Mouse (Mus musculus) layer of hippocampus, adult 2 months (tissue): ENCODE measurements at regions not wholly inside any gene's neighbourhood (a gene's known extent, or its start where the extent isn't known, plus 50 kb on each side); places are given as distances from the start of the nearest gene placed in this dataset.

Source experiments
- DNase-seq, 2 experiments: peaks; one replicate each; pipeline ENCODE4 v3.0.0; 2022; ENCODE audit warnings: low spot score in 2 of 2
- H3K27ac ChIP-seq: fragments of 200-600 bp; 2 replicates; pipeline ENCODE4 v1.8.1; 2022
- H3K4me3 ChIP-seq: fragments of 200-600 bp; 2 replicates; pipeline ENCODE4 v1.8.1; 2022; ENCODE audit warnings: mild to moderate bottlenecking
- CTCF ChIP-seq: fragments of 200-600 bp; conservative IDR thresholded peaks from 2 replicates; pipeline ENCODE4 v1.8.1; 2022; ENCODE audit warnings: antibody characterized with exemption, mild to moderate bottlenecking, moderate library complexity

- Histone ChIP-seq H3K4me3 (no peak overlapping the region), H3K27ac (no peak overlapping the region)
- TF ChIP-seq CTCF = no peak
- DNase-seq = no peak
Observed at GRCm38 (mm10) chr8:102845362-102845761, 59.9 kb upstream of the Cdh11 start.

DNA sequence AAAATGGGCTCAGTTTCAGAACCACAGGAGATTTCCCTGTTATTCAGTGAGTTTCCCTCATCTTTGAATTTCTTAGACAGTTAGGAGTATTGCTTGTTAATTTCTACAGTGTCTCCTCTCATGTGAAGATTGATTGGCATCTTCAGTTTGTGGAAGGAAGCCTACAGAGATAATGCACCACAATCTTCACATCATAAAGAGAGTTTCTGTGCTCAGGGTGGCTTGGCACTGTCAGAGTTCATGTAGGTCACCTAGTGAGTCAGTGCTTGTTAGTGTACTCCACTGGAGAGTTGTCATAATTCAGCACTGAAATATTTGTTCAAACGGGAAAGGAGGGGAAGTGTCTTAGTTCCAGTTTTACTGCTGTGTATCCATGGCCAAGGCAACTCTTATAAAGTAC is 74.6 kb upstream of the Cdh11 start:
- no peak for DNase-seq
- Histone ChIP-seq H3K4me3 (no peak overlapping the region), H3K27ac (no peak overlapping the region)
- no peak for TF ChIP-seq CTCF

DNA sequence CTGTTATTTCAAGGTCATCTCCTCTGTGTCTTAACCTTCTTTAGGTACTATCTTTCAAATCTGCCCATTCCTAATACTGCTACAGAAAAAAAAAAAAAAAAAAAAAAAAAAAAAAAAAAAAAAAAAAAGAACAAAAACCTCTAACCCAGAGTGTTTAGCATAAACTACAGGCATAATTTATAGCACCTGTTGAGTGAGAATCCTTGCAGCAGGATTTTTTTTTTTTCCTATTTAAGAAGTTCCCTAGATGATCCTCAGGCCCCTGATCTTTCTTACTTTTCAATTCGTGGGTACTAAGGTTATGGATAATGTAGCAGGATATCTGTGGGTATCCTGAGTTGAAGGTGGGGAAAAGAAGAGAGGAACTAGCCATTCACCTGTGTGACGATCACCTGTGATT is 114.1 kb upstream of the Cdh11 start:
- no peak for TF ChIP-seq CTCF
- Histone ChIP-seq H3K4me3 (no peak overlapping the region), H3K27ac (no peak overlapping the region)
- no peak for DNase-seq

DNA sequence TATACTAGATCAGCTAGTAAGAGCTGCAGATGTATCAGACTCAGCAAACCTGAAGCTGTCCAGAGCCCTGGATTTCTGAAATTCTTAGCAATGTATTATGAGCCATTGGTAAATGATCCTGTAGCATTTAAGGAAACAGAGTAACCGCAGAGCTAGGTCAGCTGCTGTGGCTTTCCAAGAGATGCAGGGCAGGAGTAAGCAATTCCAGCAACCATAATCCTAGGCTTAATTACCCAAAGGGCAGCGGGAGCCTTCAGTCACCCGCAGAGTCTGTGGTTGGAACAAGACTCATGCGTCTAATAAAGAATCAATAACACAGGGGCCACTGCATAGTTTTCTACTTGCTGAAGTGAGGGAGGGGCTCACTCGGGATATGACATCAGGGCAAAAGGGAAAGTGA is 115.2 kb upstream of the Cdh11 start:
- no peak for TF ChIP-seq CTCF
- DNase-seq = no peak
- H3K27ac ChIP-seq = no peak overlapping the region
- H3K4me3 ChIP-seq = no peak overlapping the region

GRCm38 (mm10) chr8:102907444-102907843 is 122.0 kb upstream of the Cdh11 start:
- no peak overlapping the region for H3K4me3 ChIP-seq
- H3K27ac ChIP-seq = no peak overlapping the region
- TF ChIP-seq CTCF = no peak
- DNase-seq = no peak

DNA sequence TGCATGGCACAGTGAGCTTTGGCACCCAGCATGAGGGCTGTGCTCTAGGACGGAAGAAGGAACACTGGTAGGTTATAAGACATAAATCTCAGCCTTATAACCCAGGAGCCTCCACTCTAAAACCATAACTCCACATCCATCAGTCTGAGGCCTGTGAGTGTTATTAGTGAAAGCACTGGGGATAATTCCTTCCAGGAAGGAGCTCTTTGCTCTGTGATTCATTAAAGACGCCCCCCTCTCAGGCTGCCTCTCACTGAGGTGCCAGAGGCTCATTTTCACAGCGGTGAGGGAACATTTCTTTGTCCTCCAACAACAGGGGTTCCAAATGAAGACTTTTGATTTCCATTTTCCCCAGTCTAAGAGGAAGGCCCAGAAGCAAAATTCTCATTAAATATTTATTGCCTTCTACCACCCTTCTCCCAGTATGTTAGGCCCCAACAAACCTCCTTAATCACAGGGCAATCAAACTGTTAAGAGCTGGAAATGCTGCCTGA is 145.9 kb upstream of the Cdh11 start:
- DNase-seq = no peak
- Histone ChIP-seq H3K27ac (no peak overlapping the region), H3K4me3 (no peak overlapping the region)
- TF ChIP-seq CTCF = no peak

DNA sequence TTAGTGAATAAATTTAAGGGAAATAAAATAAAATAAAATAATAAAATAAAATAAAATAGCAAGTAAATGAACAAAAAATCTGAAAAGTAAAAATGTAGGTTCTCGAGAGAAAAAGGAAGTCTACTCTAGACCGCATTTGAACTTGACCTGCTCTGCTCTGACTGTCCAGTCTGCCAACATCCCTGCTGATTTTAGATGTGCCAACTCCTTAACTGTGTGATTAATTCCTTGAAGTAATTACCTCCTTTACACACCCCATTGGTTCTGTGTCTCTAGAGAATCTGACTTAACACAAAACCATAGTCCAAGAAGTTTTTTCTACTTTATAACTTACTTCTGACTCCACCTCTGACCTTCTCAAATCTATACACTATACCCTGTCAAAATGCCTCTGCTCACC is 153.3 kb upstream of the Cdh11 start:
- Histone ChIP-seq H3K27ac (no peak overlapping the region), H3K4me3 (no peak overlapping the region)
- TF ChIP-seq CTCF = no peak
- no peak for DNase-seq

DNA sequence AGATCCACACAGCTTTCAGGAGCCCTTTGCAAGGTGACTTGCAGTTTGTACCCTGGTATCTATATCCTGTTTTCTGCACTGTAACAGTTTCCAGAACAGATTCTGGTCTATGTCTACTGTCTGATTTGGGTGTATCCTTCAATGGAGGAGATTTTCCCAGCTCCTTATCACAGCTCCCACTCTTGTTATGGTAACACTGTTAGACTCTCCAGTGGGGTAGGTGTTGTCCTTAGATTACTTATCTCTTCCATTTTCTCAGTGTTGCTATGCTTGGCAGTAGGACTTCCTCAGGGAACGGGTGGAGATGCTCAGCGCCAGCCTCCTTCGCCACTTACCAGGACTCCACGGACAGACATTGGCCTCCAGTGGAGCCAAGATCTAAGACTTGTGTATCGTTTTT is 160.1 kb upstream of the Cdh11 start:
- DNase-seq = no peak
- no peak for TF ChIP-seq CTCF

DNA sequence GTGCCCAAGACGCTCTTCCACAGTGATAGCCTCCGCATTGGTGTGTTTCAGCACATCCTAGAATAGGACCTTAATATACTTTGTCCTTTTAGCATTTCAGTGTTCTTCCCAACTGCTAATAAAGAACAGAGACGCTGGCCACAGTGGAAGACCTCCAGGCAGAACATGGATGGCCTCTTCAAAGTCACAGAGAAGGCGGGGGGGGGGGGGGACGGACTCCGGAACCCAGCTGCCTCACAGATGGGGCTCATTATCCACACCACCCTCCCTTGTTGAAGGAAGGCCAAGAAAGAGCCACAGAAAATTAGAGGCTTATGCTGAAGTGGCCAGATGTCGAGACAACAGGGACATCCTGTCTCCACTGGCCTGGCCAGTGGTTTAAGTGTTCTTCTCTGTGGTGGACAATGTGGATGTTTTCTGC is 192.7 kb upstream of the Cdh11 start:
- no peak for TF ChIP-seq CTCF
- no peak overlapping the region for H3K27ac ChIP-seq
- no peak overlapping the region for H3K4me3 ChIP-seq
- no peak for DNase-seq

More for the DNA sequence above, 160.1 kb upstream of the Cdh11 start:
- Histone ChIP-seq H3K4me3 (no peak overlapping the region), H3K27ac (no peak overlapping the region)

DNA sequence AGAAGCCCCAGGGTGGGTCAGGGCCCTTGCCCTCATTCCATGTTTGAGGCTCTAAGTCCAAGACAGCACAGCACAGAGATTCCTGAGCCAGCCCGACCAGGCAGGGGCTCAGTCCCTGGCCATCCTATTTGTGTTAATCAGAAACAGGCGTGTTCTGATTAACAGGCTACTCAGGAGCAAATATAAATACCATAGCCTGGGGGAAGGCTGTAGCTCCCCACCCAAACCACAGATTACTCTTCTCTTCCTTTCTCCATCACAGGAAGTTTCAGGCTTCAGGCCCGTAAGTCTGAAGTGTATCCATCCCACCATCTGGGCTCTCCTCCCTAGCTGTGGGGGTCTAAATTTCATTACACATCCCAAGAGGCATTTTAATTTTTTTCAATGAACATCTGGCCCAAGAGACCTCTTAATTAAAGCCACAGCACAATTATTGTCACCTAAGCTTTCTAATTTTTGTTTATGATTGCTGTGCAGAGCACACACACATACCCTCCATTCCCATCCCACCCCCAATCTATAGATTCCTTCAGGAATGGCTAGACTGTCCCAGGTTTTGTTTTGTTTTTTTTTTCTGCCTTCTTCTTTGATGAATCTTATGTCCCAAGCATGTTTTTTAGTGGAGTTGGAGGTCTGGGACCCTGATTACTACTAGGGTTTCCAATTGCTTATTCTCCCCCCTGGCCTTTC is 197.9 kb upstream of the Cdh11 start:
- no peak overlapping the region for H3K27ac ChIP-seq
- no peak for TF ChIP-seq CTCF
- no peak for DNase-seq

GRCm38 (mm10) chr8:102983910-102984225 is 198.4 kb upstream of the Cdh11 start:
- Histone ChIP-seq H3K4me3 (no peak overlapping the region), H3K27ac (no peak overlapping the region)
- TF ChIP-seq CTCF = no peak
- no peak for DNase-seq

More for the DNA sequence above, 197.9 kb upstream of the Cdh11 start:
- no peak overlapping the region for H3K4me3 ChIP-seq

DNA sequence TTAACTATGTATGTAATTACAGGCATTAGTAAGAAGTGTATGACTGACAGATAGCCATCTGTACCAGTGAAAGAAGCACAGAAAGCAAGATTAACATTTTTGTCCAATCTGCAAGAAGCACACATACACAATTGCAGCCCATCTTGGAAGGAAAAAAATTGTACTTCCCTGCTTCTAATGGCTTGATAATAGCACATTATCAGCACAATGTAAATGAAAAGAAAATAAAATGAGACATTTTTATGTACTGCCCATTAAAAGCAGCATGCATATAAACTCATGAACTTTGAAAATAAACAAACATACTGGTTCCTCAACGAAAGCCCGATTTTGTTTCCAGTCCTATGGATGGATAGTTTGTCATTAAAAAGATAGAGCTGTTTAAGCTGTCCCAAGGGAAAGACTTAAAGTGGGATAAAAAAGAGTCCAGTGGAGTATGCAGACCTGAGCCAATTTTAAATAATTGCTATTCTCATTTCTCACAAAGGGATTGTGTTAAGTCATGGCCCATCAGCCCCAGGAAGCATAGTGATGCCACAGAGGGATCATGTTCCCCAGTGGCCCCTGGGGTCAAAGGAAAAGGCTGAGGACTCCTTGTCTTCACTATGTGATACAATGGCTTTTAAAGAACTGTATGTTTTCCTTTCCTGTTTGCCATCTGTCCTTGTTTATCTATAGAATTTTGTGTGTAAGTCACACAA is 222.0 kb upstream of the Cdh11 start:
- H3K4me3 ChIP-seq = no peak overlapping the region
- H3K27ac ChIP-seq = no peak overlapping the region
- DNase-seq = no peak
- no peak for TF ChIP-seq CTCF

- Histone ChIP-seq H3K4me3 (no peak overlapping the region), H3K27ac (no peak overlapping the region)
- DNase-seq = no peak
Observed at GRCm38 (mm10) chr8:103019121-103019520, 233.7 kb upstream of the Cdh11 start.

GRCm38 (mm10) chr8:103023237-103023636 is 237.8 kb upstream of the Cdh11 start:
- no peak for DNase-seq
- TF ChIP-seq CTCF = no peak
- no peak overlapping the region for H3K27ac ChIP-seq
- no peak overlapping the region for H3K4me3 ChIP-seq

More at GRCm38 (mm10) chr8:103019121-103019520, 233.7 kb upstream of the Cdh11 start:
- TF ChIP-seq CTCF = no peak

DNA sequence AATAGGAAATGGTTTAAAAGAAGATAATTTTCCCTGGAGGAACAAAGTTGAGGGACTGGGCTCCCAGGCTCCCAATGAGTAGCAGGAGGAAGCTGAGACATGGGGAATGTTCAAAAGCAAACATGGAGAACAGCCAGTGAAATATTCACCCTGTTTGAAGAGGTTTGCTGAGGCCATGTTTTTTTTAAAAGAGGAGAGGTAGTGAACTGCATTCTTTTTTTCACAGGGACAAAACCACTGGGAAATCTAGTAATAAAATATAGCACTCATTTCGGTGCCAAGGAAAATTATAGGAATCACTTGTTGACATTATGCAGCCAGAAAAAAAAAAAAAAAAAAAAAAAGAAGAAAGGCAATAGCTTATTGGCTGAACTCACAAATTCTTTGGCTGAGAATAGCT is 246.3 kb upstream of the Cdh11 start:
- no peak for DNase-seq
- H3K27ac ChIP-seq = no peak overlapping the region
- TF ChIP-seq CTCF = no peak
- H3K4me3 ChIP-seq = no peak overlapping the region
